Mouse (Mus musculus) embryo, embryonic 9.5 days (tissue): ENCODE results near the gene Col17a1.
A peak's percentile ranks its signal among the peaks of the same experiment; 100 is the strongest.

Experiments
- DNase-seq: peaks from one replicate; pipeline ENCODE4 v3.0.0-alpha.2; 2017; ENCODE audit errors: extremely low spot score

Col17a1 gene

DNA sequence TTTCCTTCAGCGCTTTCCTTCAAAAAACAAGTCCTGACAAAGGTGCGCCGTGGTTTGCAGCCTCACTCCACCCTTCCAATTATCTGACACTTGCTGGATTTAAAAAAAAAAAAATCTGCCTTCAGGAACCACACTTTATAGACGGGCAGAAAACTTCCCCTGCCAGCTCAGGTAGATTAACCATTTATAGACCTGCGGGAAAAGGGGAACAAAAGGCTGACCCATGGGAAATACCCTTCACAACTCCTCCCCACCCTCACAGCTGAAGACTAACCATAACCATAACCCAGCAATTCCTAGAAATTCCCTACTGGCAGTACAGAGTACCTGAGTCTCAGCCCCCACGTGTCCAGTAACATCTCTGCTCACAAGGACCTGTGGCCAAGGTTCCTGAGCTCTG lies at the start of gene Col17a1:
Col17a1 (minus strand) TSS at position 101 of the 400 bp plus-strand sequence.
- no peak for DNase-seq

DNA sequence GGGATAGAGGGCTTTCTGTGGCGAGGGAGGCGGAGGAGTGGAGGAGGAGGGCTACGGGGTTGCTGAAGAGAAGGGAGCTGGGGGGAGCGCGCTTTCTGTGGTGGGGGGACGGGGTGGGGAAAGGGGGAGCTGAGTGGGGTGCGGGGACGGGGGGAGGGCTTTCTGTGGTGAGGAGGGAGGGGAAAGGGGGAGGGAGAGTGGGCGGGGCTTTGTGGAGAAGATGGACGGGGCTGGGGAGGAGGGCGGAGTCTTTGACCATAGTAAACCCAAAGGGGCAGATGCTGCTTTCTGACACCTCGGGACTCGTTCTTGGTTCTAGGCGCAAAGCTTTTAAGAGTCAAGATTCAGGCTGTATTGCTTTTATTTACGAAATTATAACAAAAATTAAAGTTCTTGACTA lies 40.0 kb upstream of the Col17a1 start:
- peak; percentile 76 for DNase-seq

DNA sequence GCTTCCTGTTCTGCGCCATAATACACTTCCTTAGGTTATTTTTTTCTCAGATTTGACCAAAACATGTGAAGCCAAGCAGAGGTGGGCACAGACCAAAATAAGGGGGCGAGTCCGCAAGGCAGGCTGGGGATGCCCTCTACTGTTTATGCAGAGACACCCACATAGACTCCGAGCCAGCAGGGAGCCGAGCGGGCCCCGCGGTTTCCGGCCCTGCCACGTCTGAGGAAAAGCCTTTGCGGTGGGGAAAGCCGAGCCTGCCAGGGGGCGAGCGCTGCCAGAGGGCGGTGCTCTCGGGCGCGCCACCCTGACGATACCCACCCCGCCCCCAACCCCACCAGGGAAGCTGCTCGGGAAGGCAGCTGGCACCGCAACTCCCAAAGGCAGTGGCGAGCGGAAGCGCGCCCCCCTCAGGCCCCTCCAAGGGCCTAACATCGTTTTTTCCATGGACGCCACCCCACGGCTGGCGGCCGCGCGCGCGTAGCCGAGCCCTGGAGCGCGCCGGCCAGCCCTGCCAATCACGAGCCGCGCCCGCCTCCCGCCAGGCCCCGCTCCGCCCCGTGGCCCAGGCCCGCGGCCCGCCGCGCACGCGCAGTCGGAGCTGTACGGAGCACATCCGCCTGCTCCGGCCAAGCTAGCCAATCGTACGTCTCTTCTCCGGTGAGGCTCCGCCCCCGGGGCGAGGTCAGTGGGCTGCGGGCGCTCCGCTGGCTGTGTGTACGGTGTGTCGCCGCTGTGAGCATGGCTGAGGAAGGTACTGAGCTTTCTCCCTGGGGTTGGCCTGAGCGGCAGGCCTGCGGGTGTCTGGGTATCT lies 39.4 kb upstream of the Col17a1 start, which contains the start of gene Sfr1:
Sfr1 (plus strand) TSS at position 612 of the 811 bp plus-strand sequence.
- peak; percentile 99 for DNase-seq

DNA sequence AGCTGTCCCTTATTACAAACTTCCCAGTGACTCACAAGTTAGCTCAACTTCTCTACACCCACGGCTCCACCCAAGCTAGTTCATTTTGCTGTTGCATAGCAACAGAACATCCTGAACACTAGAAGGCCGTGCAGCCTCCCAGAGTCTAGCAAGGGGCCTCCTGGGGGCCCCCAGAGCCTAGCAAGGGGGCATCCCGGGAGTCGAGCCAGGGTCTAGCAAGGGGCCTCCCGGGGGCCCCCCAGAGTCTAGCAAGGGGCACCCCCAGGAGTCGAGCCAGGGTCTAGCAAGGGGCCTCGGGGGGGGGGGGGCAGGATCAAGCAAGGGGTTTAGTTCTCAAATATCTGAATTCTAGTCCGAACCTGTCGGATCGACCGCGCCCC lies 38.8 kb upstream of the Col17a1 start:
- peak; percentile 81 for DNase-seq

DNA sequence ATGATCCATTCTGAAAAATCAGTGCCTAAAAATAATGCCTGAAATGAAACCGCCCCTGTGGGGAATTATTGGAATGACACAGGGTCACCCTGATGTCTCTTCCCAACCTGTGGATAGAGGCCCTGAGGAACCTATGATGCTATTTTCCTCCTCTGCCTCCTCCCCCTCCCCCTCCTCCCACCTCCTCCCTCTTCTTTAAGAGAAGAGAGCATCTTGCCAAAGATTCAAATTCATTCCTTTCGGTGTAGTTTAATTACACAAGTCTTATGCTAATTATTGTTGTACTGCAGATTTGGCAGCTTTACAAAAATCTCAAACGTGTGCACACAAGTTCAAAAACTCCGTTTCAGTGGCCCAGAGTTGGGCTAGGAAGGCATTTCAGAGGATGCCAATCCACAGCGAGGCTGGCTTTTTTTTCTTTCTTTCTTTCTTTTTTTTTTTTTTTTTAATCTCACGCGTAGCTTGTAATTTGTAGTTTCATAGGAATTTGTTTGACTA lies 33.8 kb upstream of the Col17a1 start:
- no peak for DNase-seq

DNA sequence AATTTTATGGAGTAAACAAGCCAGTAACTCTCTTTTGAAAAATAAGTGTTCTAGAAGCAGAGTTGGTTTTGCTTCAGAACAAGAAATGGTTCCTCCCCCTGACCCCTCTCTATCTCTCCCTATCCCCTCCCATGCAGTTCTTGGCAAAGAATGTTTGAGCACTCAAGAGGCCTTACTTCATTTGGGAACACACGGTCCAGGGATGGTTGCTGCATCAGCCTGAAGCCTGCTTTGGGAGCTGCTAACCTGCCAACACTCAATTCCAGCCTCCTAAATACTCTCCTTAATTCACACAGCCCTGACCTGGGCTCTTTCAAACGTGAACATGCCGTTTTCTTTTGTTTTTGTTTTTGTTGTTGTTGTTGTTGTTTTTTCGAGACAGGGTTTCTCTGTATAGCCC lies 33.0 kb upstream of the Col17a1 start:
- no peak for DNase-seq

DNA sequence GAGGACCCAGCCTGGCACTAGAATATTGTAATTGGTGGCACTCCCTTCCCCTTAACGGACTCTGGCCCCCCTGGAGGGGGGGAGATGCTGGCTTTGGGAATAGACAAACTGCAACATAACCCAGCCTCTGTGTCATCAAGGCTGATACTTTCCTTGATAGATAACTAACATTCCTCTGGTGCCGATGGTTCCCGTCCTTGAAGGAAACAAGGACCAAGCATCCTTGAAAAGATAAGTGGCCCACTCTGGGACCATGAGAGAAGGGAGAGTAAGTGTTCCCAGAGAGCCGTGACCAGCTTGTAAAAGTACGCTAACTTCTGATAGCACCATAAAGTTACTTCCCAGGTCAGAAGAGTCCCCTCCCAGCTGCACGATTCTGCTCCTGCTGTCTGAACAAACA lies 30.6 kb upstream of the Col17a1 start:
- no peak for DNase-seq

DNA sequence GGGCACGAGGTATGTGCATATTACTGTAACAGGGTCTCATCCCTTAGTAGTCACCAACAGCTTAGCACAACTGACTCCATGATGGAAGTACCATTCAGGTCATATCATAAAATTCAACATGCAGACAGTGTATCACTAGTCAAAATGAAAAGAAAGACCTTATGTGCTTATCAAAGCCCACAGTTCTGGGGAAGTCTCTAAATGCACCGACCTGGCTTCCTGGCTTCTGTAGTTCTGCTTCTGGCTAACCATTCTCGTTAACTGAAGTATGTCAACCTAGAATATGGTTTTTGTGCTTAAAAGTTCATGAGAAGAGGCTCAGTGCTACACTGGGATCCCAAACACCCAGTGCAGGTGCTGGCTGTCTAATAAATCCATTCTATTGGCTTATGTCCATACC lies 27.3 kb upstream of the Col17a1 start:
- no peak for DNase-seq

DNA sequence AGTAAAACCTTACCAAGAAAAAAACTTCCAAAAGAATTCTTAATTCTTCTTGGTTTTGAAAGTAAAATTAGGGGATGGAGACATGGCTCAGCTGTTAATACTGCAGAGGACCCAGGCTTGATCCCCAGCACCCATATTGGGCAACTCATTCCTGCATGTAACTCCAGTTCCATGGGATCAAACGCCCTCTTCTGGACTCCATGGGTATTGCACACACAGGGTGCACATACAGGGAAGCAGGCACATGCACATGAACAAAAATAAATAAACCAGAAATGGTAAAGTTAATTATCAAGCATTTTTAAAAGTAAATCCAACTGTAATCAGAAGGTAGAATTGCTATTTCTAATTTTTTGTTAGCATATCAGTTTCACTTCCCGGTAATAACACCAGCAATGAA lies 24.2 kb upstream of the Col17a1 start:
- no peak for DNase-seq

DNA sequence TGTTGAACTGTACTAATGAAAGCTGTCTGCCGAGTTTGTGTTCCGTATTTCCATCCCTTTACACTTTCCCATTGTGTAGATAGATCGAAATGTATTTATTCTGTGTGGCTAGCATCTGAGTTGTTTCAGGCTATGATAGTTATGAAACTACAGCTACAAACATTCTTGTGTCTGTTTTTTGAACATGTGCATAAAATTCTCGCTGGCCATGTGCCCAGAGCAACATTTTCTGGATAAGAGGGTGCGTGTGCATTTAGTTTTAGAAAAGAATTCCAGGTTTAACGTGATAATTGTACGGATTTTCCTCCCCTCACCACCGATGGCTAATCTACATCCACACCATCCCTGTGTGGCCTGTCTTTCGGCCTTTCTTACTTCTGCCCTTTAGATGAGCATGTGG lies 21.6 kb upstream of the Col17a1 start:
- no peak for DNase-seq

DNA sequence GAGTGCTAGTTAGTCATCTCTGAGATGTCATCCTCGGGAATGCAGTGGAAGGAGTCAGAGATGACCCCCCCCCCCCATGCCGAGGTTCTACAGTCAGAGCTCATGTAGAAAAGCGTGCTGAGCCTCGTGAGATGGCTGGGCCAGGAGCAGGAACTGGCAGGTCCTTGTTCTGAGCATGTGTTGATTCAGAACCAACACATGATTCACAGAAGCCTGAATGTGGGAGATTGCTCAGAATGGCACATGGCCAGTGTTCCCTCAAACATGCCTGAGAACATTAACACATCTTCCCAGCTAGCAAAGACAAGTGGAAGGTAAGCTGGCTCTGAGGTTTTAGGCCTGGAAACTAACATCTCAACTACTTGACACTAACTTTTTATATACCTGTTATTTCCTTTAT lies 18.5 kb upstream of the Col17a1 start:
- DNase-seq: no peak

DNA sequence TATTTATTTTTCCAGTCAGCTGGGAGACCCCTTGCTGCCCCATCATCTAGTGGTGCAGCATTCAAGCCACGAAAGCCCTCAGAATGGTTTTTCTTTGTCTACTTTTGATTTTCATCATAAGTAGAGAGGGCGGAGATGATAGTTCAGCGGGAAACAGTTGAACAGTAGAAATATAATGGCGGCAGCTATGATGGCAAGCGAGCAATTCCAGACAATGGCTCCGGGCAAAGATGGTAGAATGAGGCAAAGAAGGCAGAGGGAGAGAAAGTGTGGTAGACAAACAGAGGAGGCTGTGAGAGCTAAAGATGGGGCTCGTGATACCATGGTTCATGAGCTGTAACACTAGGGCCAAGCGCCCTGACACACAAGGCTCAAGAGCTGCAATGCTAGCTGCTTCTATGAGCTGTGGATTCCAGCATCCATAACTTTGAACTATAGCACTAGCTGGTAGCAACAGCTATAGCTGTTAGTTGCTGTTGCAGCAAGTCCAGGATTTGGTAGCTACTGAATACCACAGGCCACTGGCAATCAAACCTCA lies 13.9 kb upstream of the Col17a1 start:
- DNase-seq: no peak

DNA sequence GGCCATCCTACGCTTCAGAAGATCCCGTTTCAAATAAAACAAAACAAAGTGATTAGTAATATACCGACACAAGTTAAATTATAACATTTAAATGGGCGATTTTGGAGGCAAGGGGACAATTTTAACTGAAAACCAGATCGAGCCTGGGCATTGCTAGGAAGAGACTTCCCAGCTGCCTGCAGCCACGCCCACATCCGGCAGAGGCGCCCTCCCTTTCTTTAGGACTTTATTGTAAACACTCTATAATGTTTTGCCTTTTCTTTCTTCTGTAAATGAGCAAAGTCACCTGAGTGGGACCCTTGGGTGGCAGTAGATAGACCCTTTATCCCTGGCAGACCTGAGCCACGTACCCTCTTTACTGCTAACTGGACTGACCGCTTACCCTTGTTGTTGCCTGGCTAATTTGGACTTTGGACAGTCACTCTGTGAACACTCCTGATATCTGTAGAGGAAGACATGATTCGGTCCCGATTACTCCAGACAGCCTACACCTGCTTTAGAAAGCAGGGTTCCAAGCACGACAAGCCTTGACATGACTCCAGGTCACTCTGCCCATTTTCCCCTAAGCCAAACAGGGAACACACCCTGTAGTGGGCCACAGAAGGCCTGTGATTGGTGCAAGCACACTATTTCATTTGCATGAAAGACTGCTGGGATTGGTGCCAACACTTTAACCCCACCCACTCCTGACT lies 13.3 kb upstream of the Col17a1 start:
- DNase-seq: no peak

DNA sequence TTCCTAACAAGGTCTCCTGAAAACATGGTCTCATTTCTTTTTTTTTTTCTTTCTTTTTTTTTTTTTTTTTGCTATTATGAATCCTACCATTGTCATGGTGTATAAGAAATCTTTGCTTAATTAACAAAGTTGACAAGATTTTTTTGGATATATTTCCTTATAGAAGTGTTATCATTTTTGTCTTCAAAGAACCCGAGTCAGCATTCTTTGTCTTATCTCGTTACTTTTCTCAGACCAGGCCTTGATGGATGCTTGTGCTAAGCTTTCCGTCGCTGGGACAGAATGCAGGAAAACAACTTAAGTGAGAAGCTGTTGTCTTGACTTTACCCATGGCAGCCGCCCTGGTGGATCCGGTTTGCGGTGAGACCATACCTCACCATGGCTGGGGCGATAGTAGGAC lies 8.6 kb upstream of the Col17a1 start:
- no peak for DNase-seq

DNA sequence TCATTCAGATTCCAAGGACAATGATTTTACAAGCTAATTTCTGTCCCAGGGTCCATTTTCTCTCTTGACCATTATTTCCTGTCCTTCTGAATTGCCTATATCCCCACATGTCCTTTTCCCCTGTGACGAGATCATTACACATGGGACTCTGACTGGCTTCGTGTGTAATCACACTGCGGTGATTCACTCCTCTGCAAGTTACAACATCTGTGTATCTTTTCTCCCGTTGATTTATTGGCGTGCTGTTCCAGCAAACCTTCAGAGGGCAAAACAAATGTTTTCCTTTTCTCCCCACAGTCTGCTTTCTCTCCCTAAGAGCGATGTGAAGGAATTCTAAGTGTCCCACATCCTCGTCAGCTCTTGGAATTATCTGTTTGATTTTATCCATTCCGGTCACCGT lies 7.8 kb upstream of the Col17a1 start:
- DNase-seq: no peak

DNA sequence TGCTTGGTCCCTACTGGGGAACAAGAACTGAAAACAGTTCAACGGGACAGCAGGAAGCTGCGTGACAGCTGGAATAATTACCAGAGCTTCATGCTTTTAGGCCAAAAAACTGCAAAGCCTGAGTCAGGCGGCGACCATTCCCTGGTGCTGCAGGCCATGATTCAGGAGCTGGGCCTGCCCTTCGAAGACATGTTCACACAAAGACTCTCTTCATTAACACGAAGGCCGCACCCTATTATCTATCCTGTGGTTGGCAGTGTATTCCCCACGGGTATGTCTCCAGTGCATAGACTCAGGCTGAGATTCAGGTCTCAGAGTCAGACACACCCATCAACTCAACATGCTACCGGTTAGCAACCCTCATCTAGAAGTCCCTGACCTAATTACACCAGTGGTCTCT lies 6.4 kb upstream of the Col17a1 start:
- DNase-seq: no peak

DNA sequence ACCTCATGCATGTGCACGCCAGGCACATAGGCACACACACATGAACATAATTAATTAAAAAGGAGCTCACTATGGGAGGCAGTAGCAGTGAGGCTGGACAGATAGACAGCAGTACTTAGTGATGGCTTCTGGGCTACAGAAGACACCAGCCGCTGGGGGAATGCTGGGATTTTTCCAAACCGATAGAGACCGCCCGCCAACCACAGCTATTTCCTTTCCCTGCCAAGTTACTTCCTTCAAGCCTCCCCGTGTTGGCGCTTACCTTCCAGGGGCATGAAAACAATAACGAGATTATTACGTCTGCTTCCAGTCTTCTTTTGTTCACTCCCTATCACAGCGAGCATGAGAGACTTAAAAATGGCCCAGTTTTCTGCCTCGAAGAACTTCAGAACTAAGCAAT lies 5.2 kb upstream of the Col17a1 start:
- DNase-seq: no peak

DNA sequence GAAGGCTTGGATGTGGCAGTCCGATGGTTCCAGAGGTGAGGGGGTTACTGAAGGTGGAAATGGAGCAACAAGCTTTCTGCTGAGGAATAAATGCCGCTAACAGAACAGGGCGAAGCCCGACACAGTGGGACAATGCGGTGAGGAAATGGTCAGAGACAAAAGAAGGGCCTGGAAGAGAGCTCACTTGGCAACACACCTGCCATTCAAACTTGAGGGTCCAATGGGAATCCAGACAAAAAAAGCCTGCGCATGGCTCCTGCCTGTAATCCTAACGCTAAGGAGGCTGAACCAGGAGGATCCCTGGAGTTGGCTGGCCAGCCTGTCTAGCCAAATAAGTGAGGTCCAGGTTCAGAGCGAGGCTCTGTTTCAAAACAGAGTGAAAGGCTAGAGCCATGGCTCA lies 4.5 kb upstream of the Col17a1 start:
- DNase-seq: no peak

DNA sequence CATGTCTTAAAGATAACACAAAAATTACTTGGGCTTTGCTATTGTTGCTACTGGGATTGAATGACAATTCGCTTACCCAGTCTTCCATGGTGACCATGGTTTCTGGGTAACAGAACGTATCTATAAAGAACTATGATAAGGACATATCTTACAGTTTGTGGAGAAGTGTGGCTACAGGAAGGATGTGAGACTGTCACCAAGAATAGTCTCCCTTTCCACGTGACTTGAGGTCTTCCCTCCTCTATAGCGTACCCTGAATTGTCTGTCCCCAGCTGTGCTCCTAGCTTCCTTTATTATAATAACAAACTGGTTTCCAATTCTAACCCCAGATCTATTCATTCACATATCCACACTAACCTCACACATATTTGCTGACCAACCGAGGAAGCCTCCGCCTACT lies 3.8 kb upstream of the Col17a1 start:
- no peak for DNase-seq

DNA sequence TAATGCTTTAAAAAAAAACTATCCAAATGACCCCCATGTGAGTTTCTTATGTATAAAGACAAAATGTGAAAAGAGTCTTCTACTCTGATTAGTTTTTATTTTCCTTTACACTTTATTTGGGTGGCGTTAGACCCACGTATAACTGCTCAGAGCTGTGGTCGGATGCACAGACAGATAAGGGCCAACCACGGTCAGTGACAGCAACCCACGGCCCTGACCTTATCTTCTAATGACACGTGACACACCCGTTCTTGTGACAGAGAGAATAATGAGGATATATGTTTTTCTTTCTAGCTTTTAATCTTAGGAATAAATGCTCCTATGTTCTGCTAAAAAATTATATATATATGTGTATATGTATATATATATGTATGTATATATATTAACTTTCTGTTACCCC lies 2.3 kb downstream of the Col17a1 start:
- no peak for DNase-seq

DNA sequence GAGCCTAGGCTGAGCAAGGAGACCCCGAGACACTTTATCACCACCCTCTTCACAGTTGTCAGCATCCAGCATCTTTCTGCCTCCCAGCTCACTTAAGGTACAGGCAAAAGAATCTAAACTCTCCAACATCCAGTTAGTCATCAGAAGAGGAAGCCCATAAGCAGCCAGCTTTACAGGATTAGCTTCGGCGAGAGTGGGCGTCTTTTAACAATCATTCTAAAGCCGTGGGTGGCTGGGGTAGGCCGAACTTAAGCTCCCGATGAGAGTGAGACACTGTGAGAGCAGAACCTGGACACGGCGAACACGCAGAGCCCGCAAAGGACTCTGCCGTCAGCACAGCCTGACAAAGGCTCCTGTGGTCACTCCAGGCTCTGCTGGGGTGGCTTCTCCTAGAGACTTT lies 13.2 kb downstream of the Col17a1 start:
- no peak for DNase-seq

DNA sequence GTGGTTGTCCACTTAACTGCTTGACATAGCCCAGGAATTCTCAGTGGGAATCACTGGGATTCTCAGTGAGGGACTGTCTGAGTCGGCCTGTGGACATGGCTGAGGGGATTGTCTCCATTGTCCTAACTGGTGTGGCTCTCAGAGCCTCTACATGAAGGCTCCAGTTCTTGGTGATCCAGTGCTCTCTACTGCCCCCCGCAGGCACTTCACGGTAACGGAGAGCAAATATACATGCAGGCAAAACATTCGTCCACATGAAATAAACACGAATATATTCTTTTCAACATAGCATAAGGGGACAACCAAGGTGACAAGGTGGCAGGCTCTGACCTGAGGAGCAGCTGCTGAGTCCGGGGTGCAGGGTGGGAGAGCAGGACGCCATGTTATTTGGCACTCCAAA lies 17.5 kb downstream of the Col17a1 start:
- peak; percentile 37 for DNase-seq

DNA sequence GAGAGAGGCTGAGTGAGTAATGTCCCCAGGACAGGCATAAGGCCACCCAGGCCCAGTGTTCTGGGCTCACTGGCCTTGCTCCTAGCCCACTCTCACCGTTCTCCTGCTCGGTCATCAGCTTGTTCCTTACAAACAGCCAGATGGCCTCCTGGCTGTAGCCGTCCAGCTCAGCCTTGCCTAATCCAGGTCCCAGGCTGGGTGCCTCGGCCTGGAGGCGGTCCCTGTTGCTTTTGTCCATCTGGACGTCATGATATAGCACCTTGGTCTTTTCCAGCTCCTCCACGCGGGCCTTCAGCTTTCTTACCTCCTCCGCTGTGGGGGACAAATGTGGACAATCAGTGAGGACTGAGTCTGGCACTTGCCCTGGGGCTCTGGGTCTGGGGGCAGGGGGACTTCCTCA lies 23.5 kb downstream of the Col17a1 start:
- DNase-seq: no peak
